Mouse (Mus musculus) ES-E14 (cell line): ENCODE results near the gene Asb17. TPM values are rescaled to one million over a fixed set of nuclear protein-coding genes. Genes with fewer than 3 reads are reported as not detected.

ENCODE experiments used
- DNase-seq: peaks from one replicate; pipeline ENCODE4 v3.0.0-alpha.2; 2013; ENCODE audit warnings: low read depth, low spot score
- H3K27ac ChIP-seq: 2 replicates; pipeline ENCODE4 v1.5.1; 2012; ENCODE audit warnings: low read depth, mild to moderate bottlenecking, low read length, moderate library complexity, mixed read lengths; ENCODE audit not compliant: poor library complexity, insufficient read depth, severe bottlenecking
- H3K36me3 ChIP-seq: 2 replicates; pipeline ENCODE4 v1.6.1; 2012; ENCODE audit warnings: mild to moderate bottlenecking, low read length, moderate library complexity, mixed read lengths; ENCODE audit not compliant: control insufficient read depth, poor library complexity, insufficient read depth, severe bottlenecking
- H3K4me1 ChIP-seq, 2 experiments: fragments of 150-350 bp in 1 of 2; sonication (generic) in 1 of 2; 2 replicates each; pipeline ENCODE4 v1.6.1; 2012; ENCODE audit warnings: low read length in 2 of 2, mild to moderate bottlenecking in 1 of 2, mixed read lengths in 1 of 2; ENCODE audit not compliant: control insufficient read depth in 2 of 2, insufficient read depth in 2 of 2, poor library complexity in 1 of 2
- H3K4me3 ChIP-seq, 2 experiments: fragments of 150-350 bp in 1 of 2; sonication (generic) in 1 of 2; 2 replicates each; pipeline ENCODE4 v1.5.1; 2012; ENCODE audit warnings: low read length in 2 of 2, low read depth in 1 of 2, mild to moderate bottlenecking in 1 of 2, mixed read lengths in 1 of 2; ENCODE audit not compliant: insufficient read depth in 1 of 2, poor library complexity in 1 of 2, severe bottlenecking in 1 of 2
- H3K9ac ChIP-seq: 2 replicates; pipeline ENCODE4 v1.6.1; 2012; ENCODE audit warnings: low read depth, mild to moderate bottlenecking, low read length, mixed read lengths; ENCODE audit not compliant: poor library complexity, insufficient read depth, severe bottlenecking
- H3K9me3 ChIP-seq: fragments of 150-350 bp; sonication (generic); 2 replicates; pipeline ENCODE4 v1.6.1; 2012; ENCODE audit warnings: low read depth, mild to moderate bottlenecking, low read length; ENCODE audit not compliant: control insufficient read depth, insufficient read depth
- CHD2 ChIP-seq: IDR thresholded peaks from 2 replicates; pipeline ENCODE4 v1.6.1; 2014; ENCODE audit warnings: mild to moderate bottlenecking, low read depth, low read length, inconsistent platforms
- HCFC1 ChIP-seq: IDR thresholded peaks from 2 replicates; pipeline ENCODE4 v1.6.1; 2012; ENCODE audit warnings: low read length, inconsistent platforms, borderline replicate concordance; ENCODE audit not compliant: insufficient read depth
- MAFK ChIP-seq: IDR thresholded peaks from 2 replicates; pipeline ENCODE4 v1.6.1; 2014; ENCODE audit warnings: mild to moderate bottlenecking, low read depth, low read length, inconsistent platforms; ENCODE audit not compliant: insufficient read depth
- ZC3H11A ChIP-seq: IDR thresholded peaks from 2 replicates; pipeline ENCODE4 v1.6.1; 2012; ENCODE audit warnings: low read depth, mild to moderate bottlenecking, inconsistent platforms, low read length, borderline replicate concordance
- ZNF384 ChIP-seq: IDR thresholded peaks from 2 replicates; pipeline ENCODE4 v1.6.1; 2012; ENCODE audit warnings: low read depth, low read length, inconsistent platforms
- in situ Hi-C, 2 experiments: fragments of 600-800 bp; cut with MboI; formaldehyde crosslinking; loops; one replicate each; pipeline ENCODE4 v1.15.1; 2025; ENCODE audit warnings: low sequenced_read_pairs in 2 of 2, inconsistent platforms in 1 of 2; ENCODE audit not compliant: unreplicated experiment in 2 of 2
- total RNA-seq: library from RNA; depleted of rRNA; stranded (reverse); fragments of 300-350 nt; gene quantifications from 2 replicates; pipeline ENCODE4 v1.2.3, GENCODE M21; 2012

The Asb17 gene
- total RNA-seq, 1 experiment: not detected

- Histone ChIP-seq H3K4me1 (peaks cover 0 to 4% of the 10 kb centered on the region in 2 experiments; a peak in 2 of 4 replicates), H3K9me3 (no peaks in the 10 kb centered on the region), H3K9ac (no peak overlapping the region), H3K4me3 (no peak overlapping the region), H3K27ac (no peak overlapping the region), H3K36me3 (no peaks in the 10 kb centered on the region)
- in situ Hi-C loops: no loop called here
- TF ChIP-seq HCFC1 (no peak), MAFK (no peak), ZNF384 (no peak), CHD2 (no peak), ZC3H11A (no peak)
- DNase-seq: no peak
These were observed 36.4 kb upstream of the Asb17 start for GRCm38 (mm10) chr3:153807444-153808149.

GRCm38 (mm10) chr3:153808406-153808805 is 35.6 kb upstream of the Asb17 start:
- no peak for DNase-seq

GRCm38 (mm10) chr3:153814026-153814425 is 30.0 kb upstream of the Asb17 start:
- in situ Hi-C loops: no loop called here
- H3K9me3 ChIP-seq: no peaks in the 10 kb centered on the region

More at GRCm38 (mm10) chr3:153808406-153808805, 35.6 kb upstream of the Asb17 start:
- in situ Hi-C loops: no loop called here
- Histone ChIP-seq H3K9ac (no peak overlapping the region), H3K36me3 (no peaks in the 10 kb centered on the region), H3K27ac (no peak overlapping the region), H3K9me3 (no peaks in the 10 kb centered on the region), H3K4me1 (peaks cover 0 to 4% of the 10 kb centered on the region in 2 experiments; a peak in 2 of 4 replicates), H3K4me3 (no peak overlapping the region)
- no peak for TF ChIP-seq CHD2
- TF ChIP-seq ZC3H11A: no peak
- TF ChIP-seq MAFK: no peak
- TF ChIP-seq ZNF384: no peak
- no peak for TF ChIP-seq HCFC1

DNA sequence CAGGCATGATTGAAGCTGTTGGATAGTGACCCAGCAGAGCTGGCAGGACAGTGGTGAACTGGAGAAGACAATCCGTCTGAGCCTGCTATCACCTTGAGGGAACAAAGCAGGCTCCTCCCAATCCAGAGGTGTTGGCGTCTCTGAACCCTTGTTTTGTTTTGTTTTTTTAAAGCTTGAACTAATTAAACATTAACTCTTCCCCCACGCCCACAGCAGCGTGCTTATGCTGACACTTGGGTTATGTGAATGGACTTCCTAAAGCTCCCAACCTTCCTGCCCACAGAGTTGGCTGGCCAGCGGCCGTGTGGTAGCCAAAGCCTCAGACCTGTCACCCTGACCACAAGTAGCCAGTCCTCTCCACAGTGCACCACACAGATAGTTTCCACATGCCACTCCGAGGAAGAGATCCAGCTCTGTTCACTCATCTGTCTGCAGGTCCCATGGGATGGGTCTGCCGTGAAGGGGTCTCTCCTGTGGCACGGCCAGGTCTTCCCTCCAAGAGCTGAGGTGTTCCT is 26.6 kb upstream of the Asb17 start:
- in situ Hi-C loops: no loop called here
- DNase-seq: no peak
- Histone ChIP-seq H3K36me3 (no peaks in the 10 kb centered on the region), H3K9ac (no peak overlapping the region), H3K9me3 (no peaks in the 10 kb centered on the region), H3K4me1 (no peaks in the 10 kb centered on the region), H3K4me3 (no peak overlapping the region), H3K27ac (no peak overlapping the region)
- no peak for TF ChIP-seq HCFC1
- TF ChIP-seq ZC3H11A: no peak
- TF ChIP-seq MAFK: no peak
- TF ChIP-seq CHD2: no peak
- TF ChIP-seq ZNF384: no peak

More at GRCm38 (mm10) chr3:153814026-153814425, 30.0 kb upstream of the Asb17 start:
- Histone ChIP-seq H3K4me1 (no peaks in the 10 kb centered on the region), H3K36me3 (no peaks in the 10 kb centered on the region), H3K9ac (no peak overlapping the region), H3K4me3 (no peak overlapping the region), H3K27ac (no peak overlapping the region)
- no peak for TF ChIP-seq ZC3H11A
- no peak for DNase-seq

DNA sequence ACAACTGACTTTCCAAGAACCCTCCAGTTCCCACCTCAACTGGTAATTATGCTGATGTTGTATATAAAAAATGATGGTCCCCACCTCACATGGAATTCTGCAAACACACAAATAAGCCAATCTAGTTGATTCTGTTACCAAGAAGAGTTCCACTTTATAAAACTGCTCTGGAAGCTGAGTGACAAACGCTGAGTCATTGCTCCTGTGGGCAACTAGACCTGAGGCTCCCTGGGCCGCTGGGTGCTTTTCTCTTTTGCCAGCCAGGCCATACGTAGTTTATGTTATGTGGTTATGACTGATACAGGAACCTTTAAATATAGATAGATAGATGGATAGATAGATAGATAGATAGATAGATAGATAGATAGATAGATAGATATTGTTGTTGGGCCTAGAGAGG is 25.3 kb upstream of the Asb17 start:
- DNase-seq: no peak
- H3K4me1 ChIP-seq: no peaks in the 10 kb centered on the region
- in situ Hi-C loops: no loop called here
- TF ChIP-seq CHD2: no peak
- no peak for TF ChIP-seq MAFK
- no peak for TF ChIP-seq ZC3H11A
- no peak for TF ChIP-seq ZNF384
- H3K4me3 ChIP-seq: no peak overlapping the region
- no peak overlapping the region for H3K9ac ChIP-seq
- H3K36me3 ChIP-seq: no peaks in the 10 kb centered on the region
- no peaks in the 10 kb centered on the region for H3K9me3 ChIP-seq
- no peak overlapping the region for H3K27ac ChIP-seq
